Mouse (Mus musculus) cerebellum, adult (tissue): ENCODE data around the gene Sdhaf4.

ENCODE experiments used
- ATAC-seq: cut with Nextera tagmentation; 2 replicates; pipeline ENCODE4 v1.9.2; 2017; ENCODE audit warnings: mild to moderate bottlenecking, moderate library complexity, mixed read lengths; ENCODE audit not compliant: insufficient number of reproducible peaks, low FRiP score, low TSS enrichment

Sdhaf4 gene

DNA sequence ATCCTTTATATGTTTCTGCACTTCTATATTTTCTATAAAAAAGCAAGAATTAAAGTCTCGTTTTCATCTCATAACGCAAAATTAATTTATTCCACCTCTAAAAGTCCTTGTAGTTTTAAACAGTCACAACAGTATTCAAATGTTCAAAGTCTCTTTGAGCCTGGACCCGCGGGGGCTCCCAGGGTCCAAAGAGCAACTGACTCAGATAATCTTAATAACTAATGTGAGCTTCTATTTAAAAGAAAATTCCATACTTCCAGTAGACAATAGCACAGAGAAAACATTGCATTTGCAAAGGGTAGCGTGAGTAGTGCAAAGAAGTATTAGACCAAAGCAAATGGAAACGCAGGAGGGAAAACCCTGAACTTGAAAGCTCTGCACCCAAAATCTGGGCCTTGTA, 47.4 kb downstream of the Sdhaf4 start:
- no peak for ATAC-seq

DNA sequence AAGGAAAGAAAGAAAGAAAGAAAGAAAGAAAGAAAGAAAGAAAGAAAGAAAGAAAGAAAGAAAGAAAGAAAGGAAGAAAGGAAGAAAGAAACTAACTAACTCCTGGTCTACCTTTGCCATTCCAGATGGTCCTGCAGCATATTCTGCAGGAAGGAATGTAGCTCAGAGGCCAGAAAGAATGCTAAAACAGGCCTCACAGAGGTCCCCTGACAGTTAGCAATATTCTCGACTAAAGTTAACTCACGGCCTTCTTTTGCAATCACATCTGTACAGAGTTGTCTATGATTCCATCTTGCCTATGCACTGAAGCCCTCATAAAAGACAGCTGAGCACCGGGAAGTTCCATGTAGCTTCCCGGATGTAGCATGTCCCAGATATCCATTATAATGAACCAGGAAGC, 49.9 kb downstream of the Sdhaf4 start:
- ATAC-seq = no peak

DNA sequence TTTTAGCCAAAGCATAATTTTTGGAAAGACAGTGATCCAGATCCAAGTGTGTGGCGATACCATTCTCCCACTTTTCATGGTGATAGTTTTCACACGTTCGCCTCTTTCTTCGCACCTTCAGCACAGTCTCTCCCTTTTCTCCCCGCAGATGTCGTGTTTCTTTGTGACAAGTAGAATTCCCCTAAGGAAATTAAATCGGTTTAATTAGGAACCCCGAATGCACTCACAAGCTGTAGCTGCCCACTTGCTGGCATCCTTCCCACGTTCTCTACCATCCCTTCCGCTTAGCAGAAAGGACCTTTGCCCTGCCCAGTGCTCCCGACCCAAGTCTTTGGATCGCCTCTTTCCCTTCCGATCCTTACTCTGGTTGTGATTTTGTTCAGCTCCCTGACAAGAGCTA, 51.5 kb downstream of the Sdhaf4 start:
- ATAC-seq = no peak

DNA sequence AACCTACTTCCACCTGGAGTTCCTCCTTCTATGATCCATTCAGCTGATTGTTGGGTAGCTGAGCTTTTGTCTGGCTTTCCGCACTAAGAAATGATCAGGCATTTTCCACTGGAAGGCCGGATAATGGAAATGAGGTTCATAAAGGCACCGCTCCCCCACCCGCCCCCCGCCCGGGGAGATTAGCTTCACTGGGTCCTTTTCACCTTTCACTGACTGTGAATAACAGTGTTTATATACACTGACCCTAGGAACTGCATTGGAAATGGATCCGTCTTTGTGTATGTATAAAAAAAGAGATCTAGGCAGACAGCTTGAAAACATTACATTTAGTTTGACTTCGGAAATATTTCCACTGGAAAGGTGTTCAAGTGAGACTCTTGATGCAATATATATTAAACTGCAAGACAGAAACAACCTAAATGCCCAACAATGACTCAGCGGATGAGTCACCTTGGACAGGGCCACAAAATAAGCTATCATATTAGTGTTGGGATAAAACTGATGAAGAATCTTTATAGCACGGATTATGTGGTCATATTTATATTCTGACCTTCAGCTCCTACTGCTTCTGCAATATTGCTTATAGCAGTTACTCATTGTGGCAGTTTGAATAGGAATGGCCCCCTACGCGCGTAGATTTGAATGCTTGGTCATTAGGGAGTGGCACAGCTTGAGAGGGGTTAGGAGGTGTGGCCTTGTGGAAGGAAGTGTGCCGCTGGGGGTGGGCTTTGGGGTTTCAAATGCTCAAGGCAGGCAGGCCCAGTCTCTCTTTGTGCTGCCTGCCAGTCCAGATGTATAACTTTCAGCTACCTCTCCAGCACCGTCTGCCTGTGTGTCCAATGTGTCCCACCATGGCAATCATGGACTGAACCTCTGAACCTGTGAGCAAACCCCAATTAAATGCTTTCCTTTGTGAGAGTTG, 56.4 kb downstream of the Sdhaf4 start:
- ATAC-seq = no peak

DNA sequence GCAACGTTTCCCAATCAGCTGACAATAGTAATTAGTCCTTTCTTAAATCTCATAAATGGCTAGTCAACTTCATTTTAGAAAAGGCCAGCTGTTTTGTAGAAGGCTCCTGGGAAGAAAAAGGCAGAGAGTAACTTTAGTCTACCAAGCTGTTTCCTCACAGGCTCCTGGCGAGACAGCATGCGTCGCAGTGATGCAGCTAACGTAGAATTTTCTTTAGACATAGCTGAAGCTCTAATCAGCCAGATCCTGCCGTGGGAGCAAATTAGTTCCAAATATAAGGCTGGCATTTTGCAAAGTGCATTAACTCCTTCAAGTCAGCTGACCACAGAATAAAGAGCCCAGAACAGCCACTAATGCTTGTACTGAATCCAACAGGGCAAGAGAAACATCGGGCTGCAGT, 57.2 kb downstream of the Sdhaf4 start:
- ATAC-seq = no peak
